23 mouse cellular contexts compared by ENCODE assay signal in the genomic region with DNA sequence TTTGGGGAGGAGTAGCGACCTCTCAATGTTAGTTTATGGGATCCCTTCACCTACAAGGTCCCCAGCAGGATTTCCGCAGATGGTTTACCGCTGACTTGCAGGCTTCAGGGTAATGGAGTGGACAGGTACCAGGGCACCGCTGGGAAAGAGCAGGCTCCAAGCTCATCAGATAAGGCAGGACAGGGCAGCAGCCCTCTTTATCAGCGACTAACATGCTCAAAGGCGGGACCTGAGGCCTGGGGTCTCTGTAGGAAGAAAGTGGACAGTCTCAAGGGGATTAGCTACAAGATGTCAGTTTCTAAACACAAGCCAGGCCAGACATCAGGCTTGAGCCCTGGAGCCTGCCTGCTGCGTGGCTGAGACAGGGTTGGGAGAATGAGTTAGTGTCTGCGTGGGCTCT.
DNase-seq lines count a peak whose midpoint lies in the region; ATAC-seq and TF ChIP-seq lines count a peak whose summit lies in the region.
"Had no signal": no experiment of that assay in that cellular context is flagged by ENCODE, and none has a peak within 500 bp of the region (broad histone marks: within the 10 kb centered on the region; RNA-seq: fewer than 3 reads in every experiment).

No protein-coding gene starts in this region.

- peaks cover 70% of the 10 kb centered on the region for H3K27me3 ChIP-seq in forebrain, embryonic 10.5 days (ENCODE audit: poor library complexity, severe bottlenecking)
- H3K27me3 ChIP-seq in forebrain, postnatal 0 days (ENCODE audit: insufficient read depth, low read length): peaks cover 31% of the 10 kb centered on the region; the same call in 1 of the 2 replicates
- H3K27me3 ChIP-seq in heart, embryonic 11.5 days (ENCODE audit: control insufficient read depth, insufficient read depth, low read length): no peaks in the 10 kb centered on the region
- peaks cover 60% of the 10 kb centered on the region for H3K27me3 ChIP-seq in embryonic facial prominence, embryonic 10.5 days (replicated peaks; ENCODE audit: low read depth, poor library complexity, severe bottlenecking)
- H3K27me3 ChIP-seq in limb, embryonic 10.5 days (ENCODE audit: low read depth, poor library complexity, severe bottlenecking): peaks cover 42% of the 10 kb centered on the region

- no peak overlapping the region for H3K9ac ChIP-seq in forebrain, postnatal 0 days
- H3K9ac ChIP-seq in heart, embryonic 11.5 days (ENCODE audit: low read depth, low read length): no peak overlapping the region
- H3K9ac ChIP-seq: hindbrain, embryonic 13.5 days; intestine, embryonic 15.5 days had no signal

- no peaks in the 10 kb centered on the region for H3K36me3 ChIP-seq in forebrain, embryonic 10.5 days (replicated peaks)
- no peaks in the 10 kb centered on the region for H3K36me3 ChIP-seq in forebrain, postnatal 0 days (ENCODE audit: insufficient read depth)
- no peaks in the 10 kb centered on the region for H3K36me3 ChIP-seq in heart, embryonic 11.5 days (ENCODE audit: control insufficient read depth, insufficient read depth, low read length)
- no peaks in the 10 kb centered on the region for H3K36me3 ChIP-seq in embryonic facial prominence, embryonic 10.5 days (replicated peaks)
- H3K36me3 ChIP-seq in limb, embryonic 10.5 days: no peaks in the 10 kb centered on the region
- H3K36me3 ChIP-seq: hindbrain, embryonic 10.5 days; hindbrain, embryonic 13.5 days; intestine, embryonic 15.5 days had no signal

- H3K4me1 ChIP-seq in forebrain, embryonic 10.5 days: peaks cover 49% of the 10 kb centered on the region
- H3K4me1 ChIP-seq in forebrain, postnatal 0 days (ENCODE audit: insufficient read depth): no peaks in the 10 kb centered on the region
- H3K4me1 ChIP-seq in heart, embryonic 11.5 days (ENCODE audit: control insufficient read depth, insufficient read depth, low read length): peaks cover 11% of the 10 kb centered on the region
- peaks cover 62% of the 10 kb centered on the region for H3K4me1 ChIP-seq in embryonic facial prominence, embryonic 10.5 days
- H3K4me1 ChIP-seq in limb, embryonic 10.5 days: peaks cover 67% of the 10 kb centered on the region

- TF ChIP-seq CTCF in forebrain, postnatal 0 days (IDR thresholded peaks at IDR 0.05; ENCODE audit: low read depth): no peak

- DNase-seq in forebrain, embryonic 10.5 days (ENCODE audit: extremely low spot score, low spot score): no peak
- DNase-seq in forebrain, postnatal 0 days: no peak
- no peak for DNase-seq in heart, adult 18-20 months
- no peak for DNase-seq in embryonic facial prominence, embryonic 10.5 days (ENCODE audit: low spot score)
- DNase-seq in limb, embryonic 10.5 days (ENCODE audit: low spot score): no peak
- DNase-seq in urinary bladder, postnatal 25 days (ENCODE audit: low spot score): no peak
- DNase-seq: adrenal gland, adult 2 months; adrenal gland, postnatal 14 days; cerebellum, adult 11 months; cerebellum, adult 8-10 months; cerebellum, postnatal 10 days; gastrocnemius, adult 2 months; gastrocnemius, postnatal 14 days; heart, postnatal 36 days; kidney, adult 11 months; kidney, adult 8-10 months had no signal

- H3K4me2 ChIP-seq in forebrain, postnatal 0 days (ENCODE audit: low read depth): no peak overlapping the region
- H3K4me2 ChIP-seq in heart, embryonic 11.5 days: no peak overlapping the region
- H3K4me2 ChIP-seq: hindbrain, embryonic 13.5 days; intestine, embryonic 15.5 days had no signal

- WGBS in forebrain, embryonic 10.5 days: 63% methylated on average over 8 of the region's 8 CpGs
- 72% methylated on average over 8 of the region's 8 CpGs for WGBS in forebrain, postnatal 0 days
- WGBS in heart, embryonic 11.5 days (ENCODE audit: insufficient replicate concordance): 24% methylated on average over 8 of the region's 8 CpGs
- WGBS in embryonic facial prominence, embryonic 10.5 days: 56% methylated on average over 8 of the region's 8 CpGs
- WGBS in limb, embryonic 10.5 days: 33% methylated on average over 8 of the region's 8 CpGs

- ATAC-seq in forebrain, postnatal 0 days: no peak
- ATAC-seq in heart, embryonic 11.5 days (replicated peaks; ENCODE audit: insufficient number of reproducible peaks, low FRiP score, low TSS enrichment): 0 out of 2 replicates have a peak, but pooled peaks have one; percentile 20
- ATAC-seq: CD4-positive, CD25-positive, alpha-beta regulatory T cell, adult 4 months; forebrain, embryonic 14.5 days; hindbrain, embryonic 16.5 days; intestine, embryonic 15.5 days had no signal

- H3K4me3 ChIP-seq in forebrain, embryonic 10.5 days: no peak overlapping the region
- H3K4me3 ChIP-seq in forebrain, postnatal 0 days (ENCODE audit: low read depth, low read length): no peak overlapping the region
- H3K4me3 ChIP-seq in heart, embryonic 11.5 days (ENCODE audit: low read depth, low read length): no peak overlapping the region
- no peak overlapping the region for H3K4me3 ChIP-seq in embryonic facial prominence, embryonic 10.5 days
- no peak overlapping the region for H3K4me3 ChIP-seq in limb, embryonic 10.5 days
- H3K4me3 ChIP-seq: gastrocnemius, adult 2 months; hindbrain, embryonic 10.5 days; hindbrain, embryonic 13.5 days; intestine, embryonic 15.5 days had no signal

- H3K9me3 ChIP-seq in forebrain, embryonic 10.5 days: no peaks in the 10 kb centered on the region; the same call in 1 of the 2 replicates
- no peaks in the 10 kb centered on the region for H3K9me3 ChIP-seq in forebrain, postnatal 0 days (ENCODE audit: low read length)
- H3K9me3 ChIP-seq in heart, embryonic 11.5 days (replicated peaks; ENCODE audit: control insufficient read depth, low read length): no peaks in the 10 kb centered on the region
- H3K9me3 ChIP-seq in embryonic facial prominence, embryonic 10.5 days: 0 out of 2 replicates have a peak, but pooled peaks cover 4% of the 10 kb centered on the region
- no peaks in the 10 kb centered on the region for H3K9me3 ChIP-seq in limb, embryonic 10.5 days (replicated peaks)
- H3K9me3 ChIP-seq: intestine, embryonic 15.5 days had no signal

- peak overlapping the region; percentile 58; the same call in 1 of the 2 replicates for H3K27ac ChIP-seq in forebrain, embryonic 10.5 days
- no peak overlapping the region for H3K27ac ChIP-seq in forebrain, postnatal 0 days (ENCODE audit: low read depth, low read length)
- H3K27ac ChIP-seq in heart, embryonic 11.5 days (ENCODE audit: low read depth, low read length): no peak overlapping the region
- peak overlapping the region; percentile 36; the same call in 1 of the 2 replicates for H3K27ac ChIP-seq in embryonic facial prominence, embryonic 10.5 days (replicated peaks)
- peak overlapping the region; percentile 56 for H3K27ac ChIP-seq in limb, embryonic 10.5 days
- H3K27ac ChIP-seq: gastrocnemius, adult 2 months; hindbrain, embryonic 13.5 days; intestine, embryonic 15.5 days had no signal

Comparison
In these comparisons a context has a peak if more than half of its experiments do, and no peak if none do; other contexts are left out.
1. H3K27ac ChIP-seq: peak in forebrain, embryonic 10.5 days (single experiment), embryonic facial prominence, embryonic 10.5 days (single experiment) and limb, embryonic 10.5 days (single experiment); none in forebrain, postnatal 0 days (single experiment) and heart, embryonic 11.5 days (single experiment).